Mouse (Mus musculus) small intestine, adult 2 months (tissue): ENCODE results near the gene Mea1. TPM values are rescaled to one million over a fixed set of nuclear protein-coding genes. Genes with fewer than 3 reads are reported as not detected.

Experiments
- H3K27ac ChIP-seq: fragments of 200-500 bp; 2 replicates; pipeline ENCODE4 v1.5.1; 2012; ENCODE audit warnings: low read depth, low read length, control low read depth, inconsistent platforms; ENCODE audit not compliant: insufficient read depth
- H3K27me3 ChIP-seq: fragments of 200-500 bp; 2 replicates; pipeline ENCODE4 v1.6.1; 2012; ENCODE audit warnings: mild to moderate bottlenecking, moderate library complexity, low read length, inconsistent platforms; ENCODE audit not compliant: control insufficient read depth, insufficient read depth
- H3K36me3 ChIP-seq: fragments of 200-500 bp; 2 replicates; pipeline ENCODE4 v1.6.1; 2012; ENCODE audit warnings: mild to moderate bottlenecking, low read length, control low read depth, inconsistent platforms; ENCODE audit not compliant: control insufficient read depth, insufficient read depth
- H3K4me1 ChIP-seq: fragments of 200-500 bp; 2 replicates; pipeline ENCODE4 v1.6.1; 2012; ENCODE audit warnings: low read length, inconsistent platforms, mixed read lengths; ENCODE audit not compliant: control insufficient read depth, insufficient read depth, insufficient read length
- H3K4me3 ChIP-seq: fragments of 200-500 bp; 2 replicates; pipeline ENCODE4 v1.5.1; 2012; ENCODE audit warnings: low read depth, mild to moderate bottlenecking, control low read depth, inconsistent platforms, low read length, moderate library complexity
- CTCF ChIP-seq: fragments of 200-500 bp; IDR thresholded peaks from 2 replicates; pipeline ENCODE4 v1.5.1; 2012; ENCODE audit warnings: low read depth, mild to moderate bottlenecking, control low read depth, inconsistent platforms, low read length, moderate library complexity, mixed read lengths; ENCODE audit not compliant: insufficient replicate concordance, insufficient read length; ENCODE audit errors: extremely low read depth
- POLR2A ChIP-seq: fragments of 200-500 bp; IDR thresholded peaks from 2 replicates; pipeline ENCODE4 v1.6.1; 2012; ENCODE audit warnings: low read depth, mild to moderate bottlenecking, control low read depth, inconsistent platforms, low read length, moderate library complexity
- WGBS: fragments of 180-500 bp; shearing (Covaris S2); methylation state at CpG from one replicate; pipeline ENCODE4 v1.1.7; 2018; 5-methylcytosine and 5-hydroxymethylcytosine counted together
- polyA plus RNA-seq: library from polyadenylated mRNA; depleted of rRNA; stranded (reverse); fragments of >200 nt; gene quantifications from 2 replicates; pipeline ENCODE4 v1.2.3, GENCODE M21; 2012

Gene Mea1
- polyA plus RNA-seq, 1 experiment = 52.7 TPM

DNA sequence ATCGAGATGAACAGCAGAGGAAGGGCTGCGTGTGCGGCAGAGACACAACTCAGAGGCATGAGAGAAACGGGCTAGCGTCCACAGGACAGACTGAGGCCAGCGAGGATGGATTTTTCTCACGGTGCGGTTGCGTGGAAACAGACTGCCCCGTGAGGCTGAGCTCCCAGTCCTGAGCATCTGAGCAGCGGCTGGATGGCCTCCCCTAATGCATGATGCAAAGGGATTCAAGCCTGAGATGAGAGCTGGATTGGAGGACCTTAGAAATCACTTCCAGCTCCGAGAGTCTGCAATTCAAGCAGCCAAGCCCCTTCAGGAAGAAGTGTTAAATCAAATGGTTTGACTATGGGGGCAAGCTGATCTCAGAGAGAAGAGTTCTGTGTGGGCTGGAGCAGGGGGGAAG lies 22.9 kb downstream of the Mea1 start:
- Histone ChIP-seq H3K27ac (no peak overlapping the region), H3K4me1 (peaks cover 32% of the 10 kb centered on the region), H3K36me3 (peaks cover 3% of the 10 kb centered on the region; the same call in 1 of the 2 replicates), H3K4me3 (no peak overlapping the region), H3K27me3 (no peaks in the 10 kb centered on the region)
- WGBS = 79% methylated on average over 12 of the region's 12 CpGs
- TF ChIP-seq CTCF (no peak), POLR2A (no peak)

GRCm38 (mm10) chr17:46702100-46702499 lies 23.5 kb downstream of the Mea1 start:
- Histone ChIP-seq H3K27ac (no peak overlapping the region), H3K4me3 (no peak overlapping the region), H3K36me3 (peaks cover 3% of the 10 kb centered on the region; the same call in 1 of the 2 replicates), H3K27me3 (no peaks in the 10 kb centered on the region), H3K4me1 (peaks cover 32% of the 10 kb centered on the region)
- WGBS = 86% methylated on average over 12 of the region's 12 CpGs
- TF ChIP-seq CTCF (no peak), POLR2A (no peak)

- 88% methylated on average over 5 of the region's 5 CpGs for WGBS
- Histone ChIP-seq H3K36me3 (peaks cover 3% of the 10 kb centered on the region; the same call in 1 of the 2 replicates), H3K4me3 (no peak overlapping the region), H3K27ac (no peak overlapping the region), H3K4me1 (peaks cover 32% of the 10 kb centered on the region), H3K27me3 (no peaks in the 10 kb centered on the region)
- TF ChIP-seq CTCF (no peak), POLR2A (no peak)
Observed at GRCm38 (mm10) chr17:46702506-46702905, 23.9 kb downstream of the Mea1 start.

DNA sequence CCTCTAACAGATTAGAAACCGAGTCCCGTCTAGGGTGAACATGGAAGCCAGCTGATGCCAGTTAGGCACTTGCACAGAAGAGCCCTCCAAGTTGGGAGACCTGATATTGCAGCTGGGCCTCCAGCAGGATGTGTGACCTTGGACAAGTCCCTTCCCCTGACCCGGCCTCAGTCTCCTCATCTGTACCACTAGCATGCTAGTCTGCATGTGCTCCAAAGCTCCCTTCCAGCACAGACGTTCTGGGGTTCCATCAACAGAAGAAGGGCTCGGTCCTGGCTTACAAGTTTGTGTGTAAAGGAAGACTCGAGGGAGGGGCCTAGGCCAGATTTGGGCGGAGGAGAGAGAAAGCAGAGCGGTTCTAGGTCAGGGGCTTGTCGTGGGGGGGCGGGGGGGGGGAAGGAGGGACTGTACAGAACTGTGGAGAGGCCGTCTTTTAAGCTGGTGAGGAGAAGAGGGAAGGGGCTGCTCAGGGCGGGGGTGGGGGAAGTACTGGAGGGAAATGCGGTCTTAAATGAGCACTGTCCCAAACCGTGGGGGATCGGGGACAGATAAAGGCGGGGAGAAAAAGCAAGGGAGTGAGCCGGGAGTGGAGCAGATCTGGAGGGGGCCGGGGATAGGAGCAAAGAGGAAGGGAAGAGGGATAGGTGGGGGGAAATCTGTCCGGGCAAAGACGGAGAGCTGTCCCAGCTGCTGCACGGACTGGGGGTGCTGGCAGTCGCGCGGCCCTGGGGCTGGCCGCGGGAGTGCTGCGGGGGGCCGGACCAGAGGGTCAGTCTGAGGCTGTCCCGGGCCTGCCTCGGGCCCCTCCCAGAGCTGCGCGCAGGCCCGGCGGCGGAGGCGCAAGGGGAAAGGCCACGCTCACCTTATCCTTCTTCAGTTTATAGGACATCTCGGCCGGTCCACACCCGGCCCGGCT lies 25.6 kb downstream of the Mea1 start:
- Histone ChIP-seq H3K4me3 (peak overlapping the region; percentile 79), H3K27me3 (no peaks in the 10 kb centered on the region), H3K27ac (peak overlapping the region; percentile 38), H3K4me1 (peaks cover 20% of the 10 kb centered on the region), H3K36me3 (peaks cover 3% of the 10 kb centered on the region; the same call in 1 of the 2 replicates)
- 3% methylated on average over 40 of the region's 41 CpGs for WGBS
- TF ChIP-seq POLR2A = 0 out of 2 replicates have a peak, but pooled peaks have one; percentile 24
- TF ChIP-seq CTCF = no peak

- Histone ChIP-seq H3K36me3 (no peaks in the 10 kb centered on the region), H3K4me3 (peak within 1 kb of the TSS; percentile 79), H3K27ac (peak within 1 kb of the TSS; percentile 46), H3K4me1 (peaks cover 14% of the 10 kb centered on the region), H3K27me3 (no peaks in the 10 kb centered on the region)
- TF ChIP-seq POLR2A (peak; percentile 90; the same call in 1 of the 2 replicates), CTCF (no peak)
- WGBS = 1% methylated on average over 48 of the region's 48 CpGs
Observed at GRCm38 (mm10) chr17:46704887-46705835, 26.6 kb downstream of the Mea1 start, which contains the start of gene Ppp2r5d. Ppp2r5d (minus strand) TSS chr17:46705111.

DNA sequence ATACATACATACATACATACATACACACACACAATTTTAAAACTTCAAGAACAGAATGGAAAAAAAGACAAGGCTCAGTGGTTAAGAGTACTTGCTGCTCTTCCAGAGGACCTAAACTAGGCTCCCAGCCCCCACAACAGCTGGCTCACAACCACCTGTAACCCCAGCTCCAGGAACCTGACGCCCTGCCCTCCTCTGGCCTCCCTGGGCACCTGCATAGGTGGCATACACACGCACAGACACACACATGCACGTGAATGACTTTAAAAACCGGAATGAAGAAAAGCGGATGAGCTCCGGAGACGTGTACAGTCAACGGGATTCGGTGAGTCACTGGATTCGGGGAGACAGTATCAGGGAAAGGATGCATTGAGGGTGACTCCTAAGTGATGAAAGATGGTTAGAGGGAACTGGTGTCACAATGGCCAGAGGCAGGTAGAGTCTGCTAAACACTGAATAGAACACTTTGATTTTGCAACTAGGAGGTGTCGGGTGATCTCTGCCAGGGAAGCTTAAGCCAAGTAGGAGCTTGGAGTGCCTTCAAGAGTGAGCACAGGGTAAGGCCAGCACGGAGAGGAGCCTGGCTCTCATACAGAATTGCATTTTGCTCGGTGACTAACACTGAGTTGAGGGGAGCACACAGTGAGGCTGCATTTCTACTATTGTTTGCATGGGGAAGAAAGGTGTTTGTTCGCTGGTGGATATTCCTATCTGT lies 27.9 kb downstream of the Mea1 start:
- H3K27me3 ChIP-seq = no peaks in the 10 kb centered on the region
- H3K36me3 ChIP-seq = no peaks in the 10 kb centered on the region
- H3K4me3 ChIP-seq = no peak overlapping the region
- WGBS = 93% methylated on average over 14 of the region's 14 CpGs
- H3K4me1 ChIP-seq = peaks cover 10% of the 10 kb centered on the region
- H3K27ac ChIP-seq = no peak overlapping the region
- TF ChIP-seq POLR2A (no peak), CTCF (no peak)
